Mouse (Mus musculus): ENCODE results near the gene Fbp2. TPM values are rescaled to one million over a fixed set of nuclear protein-coding genes. Genes with fewer than 3 reads are reported as not detected.
"Not testable (repeated sequence)": the region's sequence is repeated elsewhere in the genome, so short reads cannot be mapped to it uniquely, and the experiment has no call there.

Gene Fbp2
- polyA plus RNA-seq, 1 experiment from 2014 or later, result 146 TPM

DNA sequence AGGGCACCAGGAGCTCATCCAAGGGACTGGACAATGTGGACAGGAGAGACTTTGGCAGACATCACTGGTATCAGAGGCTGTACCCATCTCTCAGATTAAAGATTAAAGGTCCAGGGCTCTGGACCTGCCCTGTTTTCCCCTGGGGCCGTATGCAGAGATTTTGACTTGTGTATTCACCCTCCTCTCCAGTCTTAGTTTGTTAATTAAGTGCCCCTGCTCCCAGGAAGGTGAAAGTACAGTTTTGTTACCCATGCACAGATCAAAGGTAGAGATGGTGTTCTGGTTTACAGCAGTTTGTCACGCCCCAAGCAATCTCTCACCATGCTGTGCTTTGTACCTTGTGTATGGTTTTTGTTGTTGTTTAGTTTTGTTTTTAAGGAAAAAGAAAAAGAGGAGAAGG, 12.4 kb upstream of the Fbp2 start:
- 89% methylated on average over 2 of the region's 2 CpGs for WGBS
- H3K27me3 ChIP-seq (ENCODE audit: control insufficient read depth, insufficient read depth, low read length), result no peaks in the 10 kb centered on the region
- no peaks in the 10 kb centered on the region for H3K9me3 ChIP-seq (ENCODE audit: control insufficient read depth, low read length)
- H3K27ac ChIP-seq (replicated peaks), result no peak overlapping the region
- no peaks in the 10 kb centered on the region for H3K36me3 ChIP-seq (ENCODE audit: control insufficient read depth, insufficient read depth, low read length)
- ATAC-seq (ENCODE audit: low FRiP score, low TSS enrichment) (no peak), DNase-seq (ENCODE audit: low spot score) (no peak)
- no peak overlapping the region for H3K9ac ChIP-seq (ENCODE audit: low read length)
- H3K4me3 ChIP-seq (ENCODE audit: low read depth, low read length), result no peak overlapping the region
- H3K4me2 ChIP-seq (replicated peaks; ENCODE audit: low read depth), result no peak overlapping the region
- H3K4me1 ChIP-seq (replicated peaks; ENCODE audit: control insufficient read depth, insufficient read depth), result no peaks in the 10 kb centered on the region
- TF ChIP-seq EP300 (optimal IDR thresholded peaks at IDR 0.05), result no peak
- no peak for TF ChIP-seq CTCF (IDR thresholded peaks at IDR 0.05; ENCODE audit: low read depth)

DNA sequence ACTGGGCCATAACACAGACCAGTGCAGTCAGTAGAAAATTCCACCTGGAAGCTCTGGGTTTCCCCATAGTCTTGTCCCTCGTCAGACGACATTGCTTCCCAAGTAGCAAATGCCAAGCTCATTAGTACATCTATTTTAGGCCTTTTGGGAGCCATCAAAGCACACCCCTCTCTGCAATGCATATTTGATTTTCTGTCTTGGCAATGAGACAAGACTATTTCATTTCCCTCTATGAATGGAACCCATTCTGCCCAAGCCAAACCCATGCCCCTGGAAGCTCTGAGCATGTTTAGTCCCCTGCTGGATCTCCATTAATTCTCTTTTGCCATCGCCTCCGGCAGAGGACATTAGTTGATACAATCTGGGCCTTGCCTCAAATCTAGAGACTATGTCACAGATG, 8.6 kb upstream of the Fbp2 start:
- DNase-seq (ENCODE audit: low spot score), result no peak
- 53% methylated on average over 4 of the region's 4 CpGs for WGBS
- TF ChIP-seq CTCF (IDR thresholded peaks at IDR 0.05; ENCODE audit: low read depth), result no peak
- no peak for TF ChIP-seq EP300 (optimal IDR thresholded peaks at IDR 0.05)

DNA sequence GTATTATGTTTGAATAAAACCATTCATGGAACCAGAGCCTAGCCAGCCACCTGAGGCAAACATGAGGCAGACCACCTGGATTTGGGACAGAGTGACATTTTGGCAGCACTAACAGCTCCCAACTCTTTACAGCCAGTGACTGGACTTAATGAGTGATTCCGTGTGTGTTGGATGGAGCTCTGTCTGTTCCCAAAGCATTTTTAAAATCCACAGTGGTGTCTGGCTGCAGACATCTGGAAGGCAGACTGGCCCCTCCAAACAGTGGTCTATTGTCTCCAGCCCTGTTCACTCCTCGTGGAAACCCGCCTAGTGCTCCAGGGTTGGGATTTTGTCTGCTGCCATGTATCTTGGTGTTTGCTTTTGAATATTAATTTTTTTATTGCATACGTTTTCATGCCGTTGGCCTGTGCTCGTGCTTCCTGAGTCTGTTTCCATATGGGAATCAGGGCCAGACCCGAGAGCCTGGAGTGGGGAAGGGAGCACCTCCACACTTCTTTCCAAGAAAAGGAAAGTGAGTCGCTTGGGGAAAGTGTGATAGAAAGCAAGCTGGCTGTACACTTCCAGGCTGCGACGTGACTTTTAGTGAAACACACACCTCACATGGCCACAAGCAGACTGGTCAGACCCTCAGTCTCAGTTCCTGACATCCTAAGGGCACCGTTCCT, 7.6 kb upstream of the Fbp2 start:
- Histone ChIP-seq H3K4me1 (replicated peaks; ENCODE audit: control insufficient read depth, insufficient read depth) (no peaks in the 10 kb centered on the region), H3K27ac (replicated peaks) (no peak overlapping the region), H3K4me3 (ENCODE audit: low read depth, low read length) (no peak overlapping the region), H3K4me2 (replicated peaks; ENCODE audit: low read depth) (no peak overlapping the region), H3K9me3 (ENCODE audit: control insufficient read depth, low read length) (no peaks in the 10 kb centered on the region), H3K36me3 (ENCODE audit: control insufficient read depth, insufficient read depth, low read length) (no peaks in the 10 kb centered on the region), H3K9ac (ENCODE audit: low read length) (no peak overlapping the region), H3K27me3 (ENCODE audit: control insufficient read depth, insufficient read depth, low read length) (no peaks in the 10 kb centered on the region)
- ATAC-seq (ENCODE audit: low FRiP score, low TSS enrichment) (no peak), DNase-seq (ENCODE audit: low spot score) (no peak)
- WGBS, result 55% methylated on average over 11 of the region's 11 CpGs
- TF ChIP-seq CTCF (IDR thresholded peaks at IDR 0.05; ENCODE audit: low read depth) (no peak), EP300 (optimal IDR thresholded peaks at IDR 0.05) (no peak)

More for the DNA sequence above, 8.6 kb upstream of the Fbp2 start:
- no peak for ATAC-seq (ENCODE audit: low FRiP score, low TSS enrichment)
- H3K9ac ChIP-seq (ENCODE audit: low read length), result no peak overlapping the region
- no peak overlapping the region for H3K27ac ChIP-seq (replicated peaks)
- H3K4me1 ChIP-seq (replicated peaks; ENCODE audit: control insufficient read depth, insufficient read depth), result no peaks in the 10 kb centered on the region
- no peaks in the 10 kb centered on the region for H3K36me3 ChIP-seq (ENCODE audit: control insufficient read depth, insufficient read depth, low read length)
- H3K4me2 ChIP-seq (replicated peaks; ENCODE audit: low read depth), result no peak overlapping the region
- no peaks in the 10 kb centered on the region for H3K27me3 ChIP-seq (ENCODE audit: control insufficient read depth, insufficient read depth, low read length)
- H3K4me3 ChIP-seq (ENCODE audit: low read depth, low read length), result no peak overlapping the region
- no peaks in the 10 kb centered on the region for H3K9me3 ChIP-seq (ENCODE audit: control insufficient read depth, low read length)

DNA sequence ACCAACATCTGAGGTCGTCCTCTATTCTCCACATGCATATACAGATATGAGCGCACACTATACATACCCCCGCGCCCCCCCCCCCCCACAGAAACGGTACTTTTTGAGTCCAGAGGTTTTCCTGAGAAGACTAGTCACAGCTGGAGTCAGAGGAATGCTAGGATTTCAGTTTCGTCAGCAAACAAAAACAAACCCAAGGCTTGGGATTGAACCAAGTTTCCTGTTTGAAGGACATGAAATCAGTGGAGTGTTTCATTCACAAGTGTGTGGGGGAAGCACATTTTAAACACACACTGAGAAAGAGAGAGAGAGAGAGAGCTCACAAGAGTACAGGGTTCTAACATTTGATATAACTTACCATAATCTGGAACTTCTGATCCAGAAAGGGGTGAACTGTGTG, 5.5 kb upstream of the Fbp2 start:
- TF ChIP-seq EP300 (optimal IDR thresholded peaks at IDR 0.05), result no peak
- TF ChIP-seq CTCF (IDR thresholded peaks at IDR 0.05; ENCODE audit: low read depth), result no peak
- Histone ChIP-seq H3K27me3 (ENCODE audit: control insufficient read depth, insufficient read depth, low read length) (no peaks in the 10 kb centered on the region), H3K4me2 (replicated peaks; ENCODE audit: low read depth) (no peak overlapping the region), H3K9ac (ENCODE audit: low read length) (no peak overlapping the region), H3K4me3 (ENCODE audit: low read depth, low read length) (no peak overlapping the region), H3K9me3 (ENCODE audit: control insufficient read depth, low read length) (no peaks in the 10 kb centered on the region), H3K36me3 (ENCODE audit: control insufficient read depth, insufficient read depth, low read length) (no peaks in the 10 kb centered on the region), H3K4me1 (replicated peaks; ENCODE audit: control insufficient read depth, insufficient read depth) (no peaks in the 10 kb centered on the region), H3K27ac (replicated peaks) (no peak overlapping the region)
- DNase-seq (ENCODE audit: low spot score), result no peak
- no peak for ATAC-seq (ENCODE audit: low FRiP score, low TSS enrichment)
- WGBS, result 63% methylated on average over 6 of the region's 6 CpGs

DNA sequence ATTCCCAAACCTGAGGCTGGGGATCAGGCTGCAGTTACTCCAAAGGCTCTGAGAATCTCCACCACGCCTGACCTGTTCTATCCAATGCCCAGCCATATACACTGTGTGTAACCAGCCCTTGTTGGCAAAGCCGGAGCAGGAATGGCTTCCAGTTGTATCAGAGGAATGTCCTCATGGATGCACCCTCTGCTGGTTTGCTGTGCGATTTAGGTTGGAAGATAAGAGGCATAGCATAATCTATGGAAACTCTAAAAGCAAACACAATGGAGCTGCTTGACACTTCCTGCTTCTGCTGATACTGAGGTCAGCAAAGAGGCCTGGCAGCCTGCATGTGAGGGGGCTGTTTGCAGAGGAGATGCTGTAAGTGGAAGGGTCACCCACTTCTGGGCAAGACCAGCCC, 4.7 kb upstream of the Fbp2 start:
- no peak overlapping the region for H3K9ac ChIP-seq (ENCODE audit: low read length)
- no peak overlapping the region for H3K4me3 ChIP-seq (ENCODE audit: low read depth, low read length)
- H3K27me3 ChIP-seq (ENCODE audit: control insufficient read depth, insufficient read depth, low read length), result no peaks in the 10 kb centered on the region
- no peak overlapping the region for H3K27ac ChIP-seq (replicated peaks)
- WGBS, result 76% methylated on average over 3 of the region's 3 CpGs
- no peak overlapping the region for H3K4me2 ChIP-seq (replicated peaks; ENCODE audit: low read depth)
- DNase-seq (ENCODE audit: low spot score) (no peak), ATAC-seq (ENCODE audit: low FRiP score, low TSS enrichment) (no peak)
- H3K9me3 ChIP-seq (ENCODE audit: control insufficient read depth, low read length), result no peaks in the 10 kb centered on the region
- H3K36me3 ChIP-seq (ENCODE audit: control insufficient read depth, insufficient read depth, low read length), result no peaks in the 10 kb centered on the region
- no peaks in the 10 kb centered on the region for H3K4me1 ChIP-seq (replicated peaks; ENCODE audit: control insufficient read depth, insufficient read depth)
- TF ChIP-seq CTCF (IDR thresholded peaks at IDR 0.05; ENCODE audit: low read depth) (no peak), EP300 (optimal IDR thresholded peaks at IDR 0.05) (no peak)

DNA sequence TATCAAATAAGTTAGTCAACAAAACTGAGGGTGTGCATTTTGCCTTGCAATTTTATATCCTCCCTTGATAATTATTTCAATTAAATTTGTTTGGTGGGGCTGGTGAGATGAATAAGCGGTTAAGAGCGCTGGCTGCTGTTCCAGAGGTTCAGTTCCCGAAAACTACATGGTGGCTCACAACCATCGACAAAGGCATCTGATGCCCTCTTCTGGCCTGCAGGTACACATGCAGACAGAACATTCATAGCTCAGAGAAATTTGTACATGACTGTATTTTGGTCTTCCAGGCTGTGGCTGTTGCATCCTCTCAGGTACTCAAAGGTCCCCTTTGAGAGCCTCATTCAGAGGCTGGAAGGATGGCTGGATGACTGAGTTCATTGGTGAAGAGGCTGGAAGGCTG, 1.8 kb upstream of the Fbp2 start:
- DNase-seq (ENCODE audit: low spot score) (no peak), ATAC-seq (ENCODE audit: low FRiP score, low TSS enrichment) (no peak)
- TF ChIP-seq CTCF (IDR thresholded peaks at IDR 0.05; ENCODE audit: low read depth) (peak; percentile 33; the same call in 1 of the 2 replicates), EP300 (optimal IDR thresholded peaks at IDR 0.05) (no peak)
- no peak overlapping the region for H3K27ac ChIP-seq (replicated peaks)
- H3K4me1 ChIP-seq (replicated peaks; ENCODE audit: control insufficient read depth, insufficient read depth), result 0 out of 2 replicates have a peak, but pooled peaks cover 2% of the 10 kb centered on the region
- H3K9me3 ChIP-seq (ENCODE audit: control insufficient read depth, low read length), result no peaks in the 10 kb centered on the region
- no peaks in the 10 kb centered on the region for H3K36me3 ChIP-seq (ENCODE audit: control insufficient read depth, insufficient read depth, low read length)
- H3K4me2 ChIP-seq (replicated peaks; ENCODE audit: low read depth), result no peak overlapping the region
- WGBS, result 89% methylated on average over 4 of the region's 4 CpGs
- H3K4me3 ChIP-seq (ENCODE audit: low read depth, low read length), result no peak overlapping the region
- H3K27me3 ChIP-seq (ENCODE audit: control insufficient read depth, insufficient read depth, low read length), result no peaks in the 10 kb centered on the region
- no peak overlapping the region for H3K9ac ChIP-seq (ENCODE audit: low read length)

DNA sequence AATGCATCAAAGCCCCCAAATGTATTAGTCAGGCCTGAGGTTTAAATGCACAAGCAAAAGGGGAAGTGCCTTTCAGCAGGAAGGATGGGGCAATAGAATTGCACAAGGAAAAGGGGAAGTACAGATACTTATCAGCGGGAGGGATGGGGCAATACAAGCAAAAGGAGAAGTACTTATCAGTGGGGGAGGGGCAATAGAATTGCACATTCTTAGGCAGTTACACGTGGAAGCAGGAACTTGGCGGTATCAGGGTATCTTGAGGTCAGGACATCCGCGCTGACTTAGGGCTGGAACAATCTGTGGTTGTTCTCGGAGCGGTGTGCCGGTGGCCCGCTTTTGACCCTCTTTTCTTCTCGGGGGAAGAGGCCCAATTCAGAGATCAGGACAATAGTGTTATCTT, 1.0 kb upstream of the Fbp2 start:
- not testable (repeated sequence) for ATAC-seq (ENCODE audit: low FRiP score, low TSS enrichment); H3K4me2 ChIP-seq (replicated peaks; ENCODE audit: low read depth); H3K36me3 ChIP-seq (ENCODE audit: control insufficient read depth, insufficient read depth, low read length); H3K9me3 ChIP-seq (ENCODE audit: control insufficient read depth, low read length); H3K4me1 ChIP-seq (replicated peaks; ENCODE audit: control insufficient read depth, insufficient read depth); H3K4me3 ChIP-seq (ENCODE audit: low read depth, low read length); H3K27me3 ChIP-seq (ENCODE audit: control insufficient read depth, insufficient read depth, low read length); DNase-seq (ENCODE audit: low spot score); H3K9ac ChIP-seq (ENCODE audit: low read length)
- 66% methylated on average over 10 of the region's 10 CpGs for WGBS
- H3K27ac ChIP-seq (replicated peaks), result peak overlapping the region; percentile 77

Measured in stomach, postnatal 0 days (tissue).